Mouse (Mus musculus): Measurements from ENCODE around the gene Ankrd33b. TPM values are rescaled to one million over a fixed set of nuclear protein-coding genes. Genes with fewer than 3 reads are reported as not detected.

The Ankrd33b gene
- total and polyA plus RNA-seq, 3 experiments, result 50.0 to 69.6 (median 60.3) TPM

GRCm38 (mm10) chr15:31349810-31350341 lies 17.6 kb downstream of the Ankrd33b start (continued):
- peak; percentile 30; the same call in 1 of the 2 replicates for TF ChIP-seq MAFK (IDR thresholded peaks at IDR 0.05; ENCODE audit: insufficient replicate concordance, low read length)
- TF ChIP-seq MAX (IDR thresholded peaks at IDR 0.05; ENCODE audit: low read length), result peak; percentile 86
- TF ChIP-seq EP300 (IDR thresholded peaks at IDR 0.05; ENCODE audit: low read length), result peak; percentile 54
- TF ChIP-seq TCF12 (IDR thresholded peaks at IDR 0.05; ENCODE audit: low read depth, low read length), result peak; percentile 83
- no peak for TF ChIP-seq PAX5 (IDR thresholded peaks at IDR 0.05; ENCODE audit: low read length)
- peak; percentile 91 for TF ChIP-seq MXI1 (IDR thresholded peaks at IDR 0.05; ENCODE audit: low read depth, low read length)

GRCm38 (mm10) chr15:31349046-31349445 lies 18.5 kb downstream of the Ankrd33b start:
- peaks cover 42 to 94% of the 10 kb centered on the region in 2 experiments for H3K4me1 ChIP-seq (ENCODE audit: control insufficient read depth in 1 of 2, insufficient read depth in 2 of 2)
- peaks cover 80% of the 10 kb centered on the region for H3K79me2 ChIP-seq (replicated peaks; ENCODE audit: control insufficient read depth, extremely low read depth, insufficient read depth, poor library complexity, severe bottlenecking)
- no peaks in the 10 kb centered on the region for H3K9me3 ChIP-seq (replicated peaks; ENCODE audit: low read length)
- peak overlapping the region; percentile 74 for H3K4me2 ChIP-seq (ENCODE audit: insufficient read depth, low read depth, poor library complexity, severe bottlenecking)
- H3K36me3 ChIP-seq (replicated peaks in 1 of 2; ENCODE audit: control insufficient read depth in 1 of 2, insufficient read depth in 1 of 2, low read length in 1 of 2), result peaks cover 33 to 60% of the 10 kb centered on the region in 2 experiments
- peak overlapping the region in 1 of 3 experiments; percentile 38 for H3K4me3 ChIP-seq (replicated peaks in 1 of 3; ENCODE audit: low read depth in 2 of 3, low read length in 2 of 3, poor library complexity in 1 of 3)
- DNase-seq (ENCODE audit: extremely low read depth), result peak; percentile 80
- H3K27ac ChIP-seq (ENCODE audit: insufficient read depth, low read depth), result peak overlapping the region; percentile 97
- in situ Hi-C loops (cut with MboI; ENCODE audit: low pct_ligation_motif_present, low pct_unique_long_range_greater_than_20kb, low sequenced_read_pairs) (no loop called here), dilution Hi-C loops (cut with MboI; ENCODE audit: extremely low pct_ligation_motif_present, extremely low pct_unique_long_range_greater_than_20kb, low sequenced_read_pairs) (no loop called here)
- no peaks in the 10 kb centered on the region for H3K27me3 ChIP-seq (replicated peaks)
- H3K9ac ChIP-seq (ENCODE audit: insufficient read depth, low read depth), result peak overlapping the region; percentile 27; the same call in 1 of the 2 replicates
- TF ChIP-seq RCOR1 (conservative IDR thresholded peaks at IDR 0.05; ENCODE audit: low read depth, low read length), result 0 out of 2 replicates have a peak, but pooled peaks have one; percentile 53
- peak; percentile 74 for TF ChIP-seq MEF2A (IDR thresholded peaks at IDR 0.05; ENCODE audit: borderline replicate concordance, low read depth, low read length)
- TF ChIP-seq TBP (conservative IDR thresholded peaks at IDR 0.05; ENCODE audit: low read depth, low read length), result no peak
- TF ChIP-seq MAZ (IDR thresholded peaks at IDR 0.05; ENCODE audit: low read depth, low read length), result no peak; the same call in 1 of the 2 replicates
- peak; percentile 64; the same call in 1 of the 2 replicates for TF ChIP-seq TCF12 (IDR thresholded peaks at IDR 0.05; ENCODE audit: low read depth, low read length)
- TF ChIP-seq ELF1 (IDR thresholded peaks at IDR 0.05; ENCODE audit: low read depth, low read length), result peak; percentile 48; the same call in 1 of the 2 replicates
- TF ChIP-seq HCFC1 (IDR thresholded peaks at IDR 0.05; ENCODE audit: low read depth, low read length), result peak; percentile 23; the same call in 1 of the 2 replicates
- TF ChIP-seq PAX5 (IDR thresholded peaks at IDR 0.05; ENCODE audit: low read length), result no peak
- no peak for TF ChIP-seq RAD21 (IDR thresholded peaks at IDR 0.05; ENCODE audit: low read depth, low read length)
- TF ChIP-seq NELFE (IDR thresholded peaks at IDR 0.05; ENCODE audit: low read depth, low read length), result no peak
- TF ChIP-seq USF2 (conservative IDR thresholded peaks at IDR 0.05; ENCODE audit: low read depth, low read length), result no peak
- TF ChIP-seq MYC (IDR thresholded peaks at IDR 0.05; ENCODE audit: low read depth, low read length), result peak; percentile 65
- TF ChIP-seq POLR2A (IDR thresholded peaks at IDR 0.05; ENCODE audit: low read depth, low read length), result peak; percentile 7; the same call in 1 of the 2 replicates
- TF ChIP-seq SIN3A (IDR thresholded peaks at IDR 0.05; ENCODE audit: low read length), result no peak
- no peak for TF ChIP-seq POLR2AphosphoS2 (IDR thresholded peaks at IDR 0.05; ENCODE audit: low read depth, low read length)
- TF ChIP-seq JUND (conservative IDR thresholded peaks at IDR 0.05; ENCODE audit: low read depth, low read length), result 0 out of 2 replicates have a peak, but pooled peaks have one; percentile 49
- TF ChIP-seq MAX (IDR thresholded peaks at IDR 0.05; ENCODE audit: low read length), result no peak
- TF ChIP-seq UBTF (IDR thresholded peaks at IDR 0.05; ENCODE audit: low read depth, low read length), result no peak
- TF ChIP-seq BHLHE40 (IDR thresholded peaks at IDR 0.05; ENCODE audit: low read depth, low read length), result peak; percentile 88
- no peak for TF ChIP-seq CTCF (conservative IDR thresholded peaks at IDR 0.05 in 1 of 2, IDR thresholded peaks at IDR 0.05 in 1 of 2; ENCODE audit: low read depth in 2 of 2, low read length in 2 of 2)
- peak; percentile 77 for TF ChIP-seq EP300 (IDR thresholded peaks at IDR 0.05; ENCODE audit: low read length)
- 0 out of 2 replicates have a peak, but pooled peaks have one; percentile 35 for TF ChIP-seq KAT2A (IDR thresholded peaks at IDR 0.05; ENCODE audit: insufficient replicate concordance, low read length)
- TF ChIP-seq ETS1 (conservative IDR thresholded peaks at IDR 0.05; ENCODE audit: low read depth, low read length), result peak; percentile 93
- TF ChIP-seq USF1 (IDR thresholded peaks at IDR 0.05; ENCODE audit: low read depth, low read length), result no peak
- TF ChIP-seq GABPA (IDR thresholded peaks at IDR 0.05; ENCODE audit: insufficient replicate concordance, low read depth, low read length), result no peak
- TF ChIP-seq ZKSCAN1 (IDR thresholded peaks at IDR 0.05; ENCODE audit: borderline replicate concordance, low read depth, low read length), result no peak
- peak; percentile 36; the same call in 1 of the 2 replicates for TF ChIP-seq JUN (IDR thresholded peaks at IDR 0.05; ENCODE audit: insufficient read depth, low read depth, low read length)
- no peak for TF ChIP-seq SMC3 (IDR thresholded peaks at IDR 0.05; ENCODE audit: low read depth, low read length)
- peak; percentile 39; the same call in 1 of the 2 replicates for TF ChIP-seq MAFK (IDR thresholded peaks at IDR 0.05; ENCODE audit: insufficient replicate concordance, low read length)
- peak; percentile 81 for TF ChIP-seq IRF4 (IDR thresholded peaks at IDR 0.05; ENCODE audit: low read depth, low read length)
- TF ChIP-seq NRF1 (IDR thresholded peaks at IDR 0.05; ENCODE audit: low read depth, low read length), result no peak
- no peak for TF ChIP-seq E2F4 (IDR thresholded peaks at IDR 0.05; ENCODE audit: insufficient replicate concordance, low read depth, low read length)
- TF ChIP-seq CHD2 (IDR thresholded peaks at IDR 0.05; ENCODE audit: low read length), result peak; percentile 56
- TF ChIP-seq ZMIZ1 (IDR thresholded peaks at IDR 0.05; ENCODE audit: low read depth, low read length), result no peak
- peak; percentile 26; the same call in 1 of the 2 replicates for TF ChIP-seq ZNF384 (IDR thresholded peaks at IDR 0.05; ENCODE audit: low read depth, low read length)
